Mouse (Mus musculus) skeletal muscle tissue, adult 2 months (tissue): ENCODE results near the gene Frmpd4.

Experiments
- DNase-seq: peaks from one replicate; pipeline ENCODE4 v3.0.0-alpha.2; 2012; ENCODE audit warnings: low read depth, low spot score

The Frmpd4 gene

DNA sequence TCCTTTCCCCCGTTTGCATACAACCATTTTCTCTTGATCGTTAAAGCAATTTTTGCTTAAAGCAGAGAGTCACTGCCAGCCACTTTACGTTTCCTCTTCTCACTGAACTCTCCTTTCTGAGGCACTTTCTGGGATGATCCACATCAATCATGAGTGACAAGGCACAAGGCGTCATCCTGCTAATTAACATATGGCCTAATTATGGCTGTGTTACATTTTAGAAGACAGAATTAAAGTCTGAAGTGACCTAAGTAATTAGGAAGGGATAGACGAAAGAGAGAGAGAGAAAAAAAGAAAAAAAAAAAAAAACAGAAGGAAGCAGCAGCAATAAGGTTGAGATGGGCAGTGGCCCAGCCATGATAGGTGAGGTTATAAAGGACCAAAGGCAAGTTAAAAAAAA is at the start of gene Frmpd4:
Frmpd4 (minus strand) TSS at position 101 of the 400 bp plus-strand sequence.
- no peak for DNase-seq

DNA sequence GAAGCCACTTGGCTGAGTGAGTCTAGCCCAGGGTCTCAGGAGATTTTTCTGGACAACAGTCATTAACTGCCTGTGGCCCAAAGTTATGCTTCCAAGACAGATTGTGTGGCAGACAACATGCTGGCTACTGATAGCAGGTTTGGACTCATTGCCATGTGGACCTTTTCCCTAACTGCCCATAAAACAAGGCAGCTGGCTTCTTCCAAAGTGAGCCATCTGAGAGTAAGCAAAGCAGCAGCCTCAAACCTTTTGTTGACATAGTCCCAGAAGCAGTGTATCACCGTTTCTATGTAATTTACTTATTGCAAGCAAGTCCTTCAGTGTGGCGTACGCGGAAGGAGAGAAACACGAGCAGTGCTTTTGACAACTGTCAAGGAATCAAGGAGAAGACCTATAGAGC is 18.2 kb upstream of the Frmpd4 start:
- DNase-seq = no peak

DNA sequence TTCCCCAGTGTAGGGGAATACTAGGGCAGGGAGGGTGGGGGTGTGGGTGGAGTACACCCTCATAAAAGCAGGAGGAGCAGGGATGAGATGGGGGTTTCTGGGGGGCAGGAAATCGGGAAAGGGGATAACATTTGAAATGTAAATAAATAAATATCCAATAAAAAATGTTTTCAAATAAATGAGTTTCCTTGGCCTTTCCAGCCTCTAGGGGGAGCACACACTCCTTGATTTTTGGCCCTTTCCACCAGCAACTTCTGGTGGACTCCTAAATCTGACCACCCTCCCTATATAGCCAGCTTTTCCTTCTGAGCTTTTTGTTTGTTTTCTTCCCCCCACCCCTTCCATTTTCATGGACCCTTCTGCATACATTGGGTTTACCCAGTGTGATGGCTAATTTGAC is 7.3 kb upstream of the Frmpd4 start:
- no peak for DNase-seq

DNA sequence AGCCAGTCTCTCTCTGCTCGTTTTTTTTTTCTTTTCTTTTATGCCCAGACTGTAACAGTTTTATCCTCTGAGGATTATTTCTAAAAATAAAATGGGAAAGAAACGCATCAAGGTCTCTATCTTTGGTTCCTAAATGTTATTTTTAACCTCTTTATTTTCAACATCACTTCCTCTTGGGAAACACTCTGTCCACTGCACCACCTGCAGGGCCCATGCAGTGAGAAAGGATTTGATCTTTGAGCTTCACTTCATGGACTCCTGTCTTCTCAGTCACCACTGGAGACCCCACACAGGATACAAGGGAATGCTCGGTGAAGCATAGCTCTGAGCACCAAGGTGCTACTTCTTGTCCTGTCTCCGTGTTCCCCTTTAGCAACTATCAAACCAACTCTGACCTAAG is 5.2 kb downstream of the Frmpd4 start:
- DNase-seq = no peak

DNA sequence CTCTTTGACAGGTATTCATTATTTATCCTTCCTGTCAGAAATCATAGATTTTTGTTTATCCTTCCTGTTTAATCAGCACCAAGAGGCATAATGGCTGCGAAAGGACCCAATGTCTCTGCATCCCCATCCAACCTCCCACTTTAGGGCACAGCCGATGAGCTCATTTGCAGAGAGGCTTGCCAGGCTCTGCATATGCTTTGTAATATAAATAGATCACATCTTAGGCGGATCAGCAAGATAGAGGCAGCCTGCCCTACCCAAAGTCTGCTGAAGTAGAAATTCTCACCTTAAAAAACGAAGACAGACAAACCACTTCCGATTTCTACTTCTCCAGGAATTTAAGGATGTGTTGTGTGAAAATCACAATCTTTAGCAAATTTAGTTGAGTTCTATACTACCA is 7.8 kb downstream of the Frmpd4 start:
- no peak for DNase-seq

DNA sequence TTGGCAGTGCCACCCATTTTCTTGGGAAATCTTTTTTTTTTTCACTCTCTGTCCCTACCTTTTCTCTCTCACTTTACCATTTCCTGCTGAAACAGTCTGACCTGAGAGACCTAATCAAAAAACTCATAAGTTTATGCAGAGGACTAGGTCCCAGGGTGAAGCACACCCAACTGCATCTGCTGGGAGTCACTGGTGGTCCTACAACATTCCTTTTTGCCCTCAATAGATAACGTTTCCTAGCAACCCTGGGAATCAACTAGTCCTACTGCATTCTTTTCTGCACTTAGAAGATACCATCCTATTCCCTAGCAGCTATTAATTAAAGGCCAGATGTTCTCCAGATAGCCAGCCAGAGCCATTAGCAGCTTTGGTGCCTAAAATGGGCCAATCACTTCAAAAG is 71.8 kb downstream of the Frmpd4 start:
- no peak for DNase-seq

DNA sequence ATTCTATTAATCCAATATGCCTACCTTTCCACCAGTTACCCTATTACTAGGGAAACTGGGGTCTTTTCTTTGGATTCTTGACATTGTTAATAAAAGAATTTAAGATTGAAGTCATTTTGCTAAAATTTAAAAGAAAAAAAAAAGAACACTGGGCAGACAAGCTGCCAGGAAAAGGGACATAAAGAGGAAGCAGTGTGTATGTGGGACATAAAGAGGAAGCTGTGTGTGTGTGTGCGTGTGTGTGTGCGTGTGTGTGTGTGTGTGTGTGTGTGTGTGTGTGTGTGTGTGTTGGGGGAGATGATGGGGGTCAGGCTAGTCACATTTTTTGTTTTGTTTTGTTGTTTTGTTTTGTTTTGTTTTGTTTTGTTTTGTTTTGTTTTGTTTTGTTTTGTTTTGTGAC is 121.8 kb downstream of the Frmpd4 start:
- DNase-seq = no peak

DNA sequence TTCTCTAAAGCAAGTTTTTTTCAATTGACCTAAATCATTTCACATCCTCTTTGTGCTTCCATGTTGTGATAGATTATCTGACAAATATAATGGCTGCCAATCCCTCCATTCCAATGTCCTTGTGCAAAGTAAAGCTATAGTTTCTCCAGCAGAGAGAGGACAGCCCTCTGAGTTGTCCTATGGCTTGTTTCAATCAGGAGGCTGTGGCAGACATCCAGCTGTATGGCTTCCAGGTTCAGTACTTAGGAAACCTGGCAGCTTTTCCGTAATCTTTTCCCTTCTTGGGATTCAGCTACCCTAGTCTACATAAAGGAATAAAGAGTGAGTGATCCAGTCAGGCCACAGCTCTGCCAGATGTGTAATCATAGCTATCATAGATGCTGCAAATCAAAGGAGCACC is 145.8 kb downstream of the Frmpd4 start:
- peak; percentile 5 for DNase-seq

GRCm38 (mm10) chrX:168429814-168430213 is 147.2 kb downstream of the Frmpd4 start:
- DNase-seq = no peak

DNA sequence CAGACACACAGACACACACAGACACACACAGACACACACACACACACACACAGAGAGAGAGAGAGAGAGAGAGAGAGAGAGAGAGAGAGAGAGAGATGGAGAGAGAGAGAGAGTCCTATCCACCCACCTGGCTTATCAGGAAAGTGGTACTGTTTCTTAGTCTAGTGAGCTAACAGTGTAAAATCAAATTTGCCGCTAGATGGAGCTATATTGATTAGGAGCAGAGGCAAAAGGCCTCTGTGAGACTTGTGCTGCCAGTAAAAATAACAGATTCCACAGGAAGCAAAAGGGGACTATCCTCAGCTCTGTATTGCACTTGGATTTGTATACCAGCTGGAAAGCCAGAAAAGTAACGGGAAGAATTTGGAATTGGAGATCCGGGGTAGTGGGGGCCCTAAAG is 161.6 kb downstream of the Frmpd4 start:
- DNase-seq = peak; percentile 3

GRCm38 (mm10) chrX:168403512-168403911 is 173.5 kb downstream of the Frmpd4 start:
- DNase-seq = no peak

- DNase-seq = no peak
These were observed 226.6 kb downstream of the Frmpd4 start for GRCm38 (mm10) chrX:168350431-168350830.

DNA sequence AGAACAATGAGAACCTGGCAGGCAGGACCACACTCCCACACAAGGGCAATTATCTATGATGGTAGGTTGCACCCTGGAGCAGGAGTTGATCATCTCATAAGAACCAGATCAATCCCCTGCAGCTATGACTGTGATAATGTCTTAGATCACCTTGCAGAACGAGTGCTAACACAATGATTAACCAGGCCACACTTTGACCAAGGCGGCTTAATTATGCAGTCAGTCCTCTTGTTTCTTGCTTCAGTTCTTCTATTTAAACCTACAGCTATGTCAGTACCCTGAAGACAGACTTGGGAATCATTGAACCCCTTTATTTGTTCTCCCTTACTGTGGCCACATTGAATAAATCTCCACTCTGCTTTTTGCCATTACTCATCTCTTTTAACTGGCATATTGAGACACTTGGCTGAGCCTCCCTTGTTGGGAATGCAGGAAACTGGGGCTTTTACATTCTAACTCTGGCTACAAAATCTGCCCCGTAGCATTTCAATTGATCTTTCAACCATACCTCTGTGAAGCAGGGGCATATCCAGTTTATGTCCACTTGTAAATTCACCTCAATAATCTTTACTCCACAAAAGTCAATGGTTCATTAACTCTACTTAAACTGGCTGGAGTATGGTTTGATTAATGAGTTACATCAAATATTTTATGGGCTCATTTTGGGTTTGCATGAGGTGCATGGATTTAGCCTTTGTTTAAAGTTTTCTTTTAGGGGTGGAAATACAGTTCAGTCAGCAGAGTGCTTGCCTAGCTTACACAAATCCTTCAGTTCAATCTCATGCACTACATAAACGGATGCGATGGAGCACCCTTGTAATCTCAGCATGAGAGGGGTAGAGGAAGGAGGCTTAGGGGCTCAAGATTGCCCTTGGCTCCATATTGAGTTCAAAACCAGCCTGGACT is 227.5 kb downstream of the Frmpd4 start:
- no peak for DNase-seq

DNA sequence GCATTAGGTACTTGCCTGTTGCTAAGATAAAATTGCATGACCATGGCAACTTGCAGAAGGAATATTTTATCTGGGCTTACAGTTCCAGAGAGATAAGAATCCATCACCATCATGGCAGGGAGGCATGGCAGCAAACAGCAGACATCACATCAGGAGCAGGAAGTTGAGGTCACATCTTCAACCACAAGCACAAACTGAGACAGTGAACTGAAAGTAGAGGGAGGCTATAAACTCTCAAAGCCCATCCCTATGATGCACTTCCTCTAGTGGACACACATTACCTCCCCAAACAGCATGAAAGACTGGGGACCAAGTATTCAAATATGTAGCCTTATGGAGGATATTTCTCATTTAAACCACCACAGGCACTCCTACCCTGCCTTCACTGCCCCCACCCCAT is 238.8 kb downstream of the Frmpd4 start:
- no peak for DNase-seq

DNA sequence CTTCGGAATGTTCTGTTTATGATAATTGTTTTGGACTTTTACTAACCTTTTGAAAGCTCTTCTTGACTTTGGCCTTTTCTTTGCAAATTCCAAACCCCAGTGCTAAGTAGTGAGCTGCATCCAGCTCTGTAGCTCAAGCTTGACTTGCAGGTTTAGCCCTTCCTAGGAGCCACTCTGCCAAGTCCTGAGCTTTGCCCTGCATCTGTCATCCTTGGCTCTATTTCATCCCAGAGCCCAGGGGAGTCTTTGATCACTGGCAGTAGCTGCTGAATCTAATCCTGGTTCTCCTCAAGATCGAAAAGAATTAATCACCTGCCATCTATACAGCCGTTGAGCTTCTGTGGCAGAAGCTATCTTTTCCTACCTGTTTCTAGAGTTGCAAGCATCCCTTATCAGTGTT is 251.9 kb downstream of the Frmpd4 start:
- no peak for DNase-seq

DNA sequence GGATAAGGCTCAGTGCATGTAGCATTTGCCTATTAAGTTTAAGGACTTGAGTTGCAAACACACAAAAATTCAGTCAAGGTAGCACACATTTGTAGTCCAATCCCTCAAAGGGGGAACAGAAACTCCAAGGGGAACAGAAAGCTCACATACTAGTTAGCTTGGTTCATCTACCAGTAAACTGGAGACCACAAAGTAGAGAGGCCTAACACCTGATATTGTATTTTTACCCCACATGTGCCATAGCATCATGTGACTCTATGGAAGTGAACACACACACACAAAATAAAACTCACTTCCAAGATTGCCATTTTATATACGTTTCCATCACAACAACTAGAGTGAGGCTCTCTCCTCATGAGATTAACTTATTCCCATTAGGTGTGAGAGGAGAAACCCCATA is 264.9 kb downstream of the Frmpd4 start:
- DNase-seq = no peak

- DNase-seq = no peak
These were observed 266.9 kb downstream of the Frmpd4 start for GRCm38 (mm10) chrX:168310143-168310542.

DNA sequence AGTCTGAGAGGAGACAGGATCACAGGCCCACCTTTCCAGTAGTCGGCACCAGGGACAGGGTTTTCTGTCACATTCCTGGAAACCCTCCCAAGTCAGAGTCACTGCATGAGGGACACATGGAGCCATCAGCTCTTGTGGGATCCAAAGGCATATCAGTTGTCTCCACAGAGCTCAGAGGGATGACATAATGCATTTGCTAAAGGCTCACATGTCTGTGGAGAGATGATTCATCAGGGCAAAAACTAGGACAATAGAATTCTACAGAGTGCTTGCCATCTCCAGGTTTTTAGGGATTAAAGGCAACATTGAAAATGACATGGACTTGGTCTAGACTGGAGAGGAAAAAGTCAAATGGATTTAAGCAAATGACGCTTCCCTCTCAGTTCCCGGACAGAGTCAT is 284.5 kb downstream of the Frmpd4 start:
- peak; percentile 0 for DNase-seq

GRCm38 (mm10) chrX:168207034-168207433 is 370.0 kb downstream of the Frmpd4 start:
- DNase-seq = no peak

DNA sequence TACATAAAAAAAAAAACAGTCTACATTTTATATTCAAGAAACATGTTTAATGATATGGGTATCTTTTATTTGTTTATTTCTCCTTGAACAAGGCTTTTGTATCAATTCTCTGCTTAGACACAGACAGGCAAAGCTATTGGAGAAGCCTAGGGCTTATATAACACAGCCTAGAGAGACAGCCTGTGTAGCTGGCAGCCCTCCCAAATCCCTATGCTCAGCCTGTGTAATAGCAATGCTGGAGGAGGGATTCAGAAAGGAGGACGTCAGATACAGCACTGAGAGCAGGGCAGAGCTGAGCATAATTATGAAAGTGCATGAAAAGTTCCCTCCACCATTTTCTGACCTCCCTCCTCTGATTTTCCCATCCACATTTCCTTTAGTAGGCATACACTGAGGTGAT is 385.1 kb downstream of the Frmpd4 start:
- DNase-seq = no peak

DNA sequence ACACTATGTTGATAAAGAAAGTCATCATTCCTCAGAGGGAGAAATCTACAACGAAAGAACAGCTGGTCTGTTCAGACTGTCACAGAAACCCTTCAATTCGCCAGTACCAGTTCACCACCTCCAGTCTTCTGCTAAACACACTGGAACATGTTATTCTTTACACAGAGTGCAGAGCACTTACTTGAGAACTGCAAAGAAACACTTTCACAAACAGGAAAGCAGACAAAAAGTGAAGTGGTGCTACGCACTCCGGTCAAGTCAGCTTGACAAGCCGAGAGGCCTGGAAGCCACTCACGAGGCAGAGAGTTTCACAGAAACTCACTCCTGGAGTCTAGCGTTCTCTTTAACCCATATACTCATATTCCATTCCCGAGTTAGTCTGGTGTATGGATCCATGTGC is 387.5 kb downstream of the Frmpd4 start:
- no peak for DNase-seq

- no peak for DNase-seq
These were observed 414.0 kb downstream of the Frmpd4 start for GRCm38 (mm10) chrX:168163001-168163400.

DNA sequence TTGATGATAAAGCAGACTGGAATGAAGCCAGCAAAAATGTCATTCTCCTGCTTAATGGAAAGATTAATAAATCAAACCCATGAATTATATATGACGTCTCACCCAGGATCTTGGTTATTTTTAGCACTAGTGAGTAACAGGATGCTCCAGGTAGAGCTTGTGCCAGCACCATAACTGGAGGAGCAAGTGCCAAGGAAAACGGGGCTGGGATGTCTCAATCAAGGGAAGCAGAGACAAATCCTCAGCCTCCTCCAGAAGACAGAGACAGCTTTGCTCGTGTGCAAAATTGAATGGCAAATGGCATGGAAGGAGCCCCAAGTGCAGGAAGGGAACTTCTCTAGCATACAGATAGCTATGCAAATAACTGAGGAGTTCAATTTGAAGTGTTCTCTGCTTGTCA is 418.2 kb downstream of the Frmpd4 start:
- no peak for DNase-seq

DNA sequence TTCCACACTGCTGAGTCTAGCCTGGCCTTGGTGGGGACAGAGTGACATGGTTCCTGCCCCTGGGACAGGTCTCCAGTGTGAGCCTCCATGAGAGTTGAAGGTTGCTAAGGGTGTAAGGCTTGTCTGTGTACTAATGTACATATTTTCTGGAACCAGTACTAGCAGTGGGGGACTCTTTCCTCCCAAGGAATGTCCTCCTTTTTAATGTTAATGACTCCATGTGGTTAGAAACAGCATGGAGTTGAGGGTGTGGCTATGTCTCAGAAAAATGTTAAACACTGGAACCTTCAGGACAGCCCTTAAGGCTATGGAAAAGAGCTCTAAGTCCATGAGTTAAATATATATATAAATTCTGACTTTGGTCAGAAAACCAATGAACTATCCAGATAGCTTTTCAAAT is 436.0 kb downstream of the Frmpd4 start:
- no peak for DNase-seq
